Mouse (Mus musculus) bone marrow macrophage, adult 2 months (primary cell): ENCODE results near the gene Mmrn2.

Experiments
- CTCF ChIP-seq: IDR thresholded peaks from 2 replicates; pipeline ENCODE4 v1.5.1; 2012; ENCODE audit warnings: low read depth, mild to moderate bottlenecking, low read length, moderate library complexity
- POLR2A ChIP-seq: IDR thresholded peaks from 2 replicates; pipeline ENCODE4 v1.6.1; 2012; ENCODE audit warnings: mild to moderate bottlenecking, low read depth, low read length, borderline replicate concordance

GRCm38 (mm10) chr14:34382921-34383704, 7.8 kb downstream of the Mmrn2 start:
- TF ChIP-seq CTCF (no peak), POLR2A (no peak)
